Mouse (Mus musculus) embryonic fibroblast, embryonic 13.5 days (primary cell): ENCODE measurements around the gene Gpx1.

Experiments used
- CTCF ChIP-seq: IDR thresholded peaks from 2 replicates; pipeline ENCODE4 v1.5.1; 2011; ENCODE audit warnings: mild to moderate bottlenecking, control low read depth, low read length, moderate library complexity, borderline replicate concordance; ENCODE audit not compliant: insufficient read depth
- POLR2A ChIP-seq: IDR thresholded peaks from 2 replicates; pipeline ENCODE4 v1.6.1; 2011; ENCODE audit warnings: low read depth, mild to moderate bottlenecking, control low read depth, low read length, moderate library complexity

DNA sequence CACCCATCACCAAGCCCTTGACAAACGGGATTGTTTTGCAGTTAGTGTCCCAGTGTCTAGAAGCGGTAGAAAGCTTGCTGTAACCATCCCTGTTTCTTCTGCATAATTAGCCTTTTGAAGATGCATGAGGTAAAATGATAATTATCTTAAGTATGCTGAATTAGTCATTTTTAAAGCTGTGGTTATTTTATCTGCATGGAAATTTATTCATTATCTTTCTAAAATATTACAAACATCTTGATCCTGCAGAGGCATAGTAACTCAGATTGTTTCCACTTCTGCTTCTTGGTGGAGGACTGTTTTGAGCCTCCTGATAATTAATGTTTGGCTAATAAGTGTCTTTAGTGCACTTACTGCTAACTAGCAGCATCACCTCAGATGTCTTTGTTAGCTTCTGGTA is 20.2 kb upstream of the Gpx1 start:
- TF ChIP-seq CTCF = no peak
- no peak for TF ChIP-seq POLR2A
